In the genomic region with DNA sequence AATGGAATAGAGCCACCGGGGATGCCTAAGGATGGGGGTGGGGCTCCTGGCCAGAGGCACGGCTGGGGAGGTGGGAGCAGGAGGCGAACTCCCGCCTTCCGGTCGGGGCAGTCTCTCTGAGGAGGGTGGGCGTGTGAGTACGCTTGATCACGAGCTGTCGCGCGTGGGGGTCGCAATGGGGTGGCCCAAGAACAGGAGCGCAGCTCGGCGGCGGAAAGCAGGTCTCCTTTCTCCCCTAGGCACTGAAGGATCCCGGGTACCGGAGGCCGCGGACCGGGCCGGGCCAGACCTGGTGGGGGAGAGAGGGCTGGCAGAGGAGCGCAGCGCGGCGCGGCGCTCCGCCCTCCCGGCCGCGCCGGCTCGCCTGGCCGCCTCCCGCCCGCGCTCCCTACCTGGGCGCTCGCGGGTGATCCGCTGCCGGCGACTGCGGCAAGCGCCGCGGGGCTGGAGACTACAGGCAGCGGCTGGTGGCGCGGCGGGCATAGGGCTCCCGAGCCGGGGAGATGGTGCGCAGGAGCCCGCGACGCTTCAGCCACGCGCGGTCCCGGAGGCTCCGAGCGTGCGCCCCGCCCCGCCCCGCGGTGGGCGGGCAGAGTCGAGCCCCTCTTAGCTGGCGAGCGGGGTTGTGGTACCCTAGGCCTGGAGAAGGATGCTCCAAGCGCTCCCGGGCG, we compare ENCODE assay signal across 9 mouse cellular contexts. TPM values are rescaled to one million over a fixed set of nuclear protein-coding genes. Genes with fewer than 3 reads are reported as not detected.
A peak's percentile ranks its signal among the peaks of the same experiment; 100 is the strongest.
DNase-seq lines count a peak whose midpoint lies in the region; ATAC-seq and TF ChIP-seq lines count a peak whose summit lies in the region.
"Had no signal": no experiment of that assay in that cellular context is flagged by ENCODE, and none has a peak within 500 bp of the region (broad histone marks: within the 10 kb centered on the region; RNA-seq: fewer than 3 reads in every experiment).

A gene (minus strand): TSS at position 530 of the 671 bp plus-strand sequence.

- TF ChIP-seq CTCF in cerebellum, adult 2 months (IDR thresholded peaks at IDR 0.05; ENCODE audit: borderline replicate concordance, insufficient read depth, low read depth, low read length), result no peak
- no peak for TF ChIP-seq CTCF in olfactory bulb, adult 2 months (IDR thresholded peaks at IDR 0.05; ENCODE audit: insufficient read depth, low read depth, low read length)

- H3K4me3 ChIP-seq in cerebellum, adult 2 months (replicated peaks; ENCODE audit: insufficient read depth, low read depth, low read length), result peak within 1 kb of the TSS; percentile 33
- peak within 1 kb of the TSS; percentile 67 for H3K4me3 ChIP-seq in megakaryocyte, embryonic 14.5 days (replicated peaks)
- peak within 1 kb of the TSS; percentile 61 for H3K4me3 ChIP-seq in intestine, embryonic 16.5 days (ENCODE audit: low read length)
- peak within 1 kb of the TSS; percentile 45 for H3K4me3 ChIP-seq in olfactory bulb, adult 2 months (ENCODE audit: insufficient read depth, low read depth, low read length)
- H3K4me3 ChIP-seq: myocyte had no signal

- under 1% methylated on average over 74 of the region's 77 CpGs for WGBS in cerebellum, adult 2 months
- WGBS in intestine, embryonic 16.5 days, result under 1% methylated on average over 74 of the region's 77 CpGs
- under 1% methylated on average over 73 of the region's 77 CpGs for WGBS in olfactory bulb, adult 2 months

- H3K4me1 ChIP-seq in cerebellum, adult 2 months (ENCODE audit: control insufficient read depth, insufficient read depth, low read length), result peaks cover 4% of the 10 kb centered on the region; the same call in 1 of the 2 replicates
- peaks cover 22% of the 10 kb centered on the region for H3K4me1 ChIP-seq in megakaryocyte, embryonic 14.5 days
- peaks cover 14% of the 10 kb centered on the region for H3K4me1 ChIP-seq in intestine, embryonic 16.5 days (ENCODE audit: control insufficient read depth, insufficient read depth, low read length)
- H3K4me1 ChIP-seq in olfactory bulb, adult 2 months (ENCODE audit: control insufficient read depth, insufficient read depth, low read length), result peaks cover 9% of the 10 kb centered on the region; the same call in 1 of the 2 replicates

- H3K27me3 ChIP-seq in cerebellum, adult 2 months (ENCODE audit: control insufficient read depth, insufficient read depth, low read length), result peaks cover 1% of the 10 kb centered on the region; the same call in 1 of the 2 replicates
- peaks cover 83% of the 10 kb centered on the region for H3K27me3 ChIP-seq in megakaryocyte, embryonic 14.5 days (replicated peaks)
- H3K27me3 ChIP-seq in intestine, embryonic 16.5 days (replicated peaks; ENCODE audit: control insufficient read depth, insufficient read depth, low read length), result peaks cover 43% of the 10 kb centered on the region

- H3K27ac ChIP-seq in cerebellum, adult 2 months (ENCODE audit: insufficient read depth, low read length), result no peak within 1 kb of the TSS
- H3K27ac ChIP-seq in intestine, embryonic 16.5 days (ENCODE audit: low read length), result no peak within 1 kb of the TSS
- H3K27ac ChIP-seq in olfactory bulb, adult 2 months (ENCODE audit: insufficient read depth, low read depth, low read length), result no peak within 1 kb of the TSS

- peak within 1 kb of the TSS; percentile 62 for H3K9ac ChIP-seq in intestine, embryonic 16.5 days (ENCODE audit: low read depth, low read length)

- DNase-seq in cerebellum, adult 2 months, result peak in 1 of 2 experiments; percentile 27
- no peak for DNase-seq in cerebellum, adult 9-10 months
- DNase-seq in kidney, postnatal 10 days, result no peak

- TF ChIP-seq POLR2A in cerebellum, adult 2 months (IDR thresholded peaks at IDR 0.05; ENCODE audit: borderline replicate concordance, insufficient read depth, low read length), result no peak
- no peak for TF ChIP-seq POLR2A in olfactory bulb, adult 2 months (IDR thresholded peaks at IDR 0.05; ENCODE audit: insufficient read depth, low read depth, low read length)

- H3K9me3 ChIP-seq in megakaryocyte, embryonic 14.5 days, result no peaks in the 10 kb centered on the region
- no peaks in the 10 kb centered on the region for H3K9me3 ChIP-seq in intestine, embryonic 16.5 days (ENCODE audit: control insufficient read depth, low read length)

- peak within 1 kb of the TSS; percentile 97 for H3K4me2 ChIP-seq in intestine, embryonic 16.5 days (ENCODE audit: low read depth, low read length)

- ATAC-seq in megakaryocyte, adult 5-6 weeks (ENCODE audit: poor library complexity, severe bottlenecking), result no peak
- peak; percentile 46 for ATAC-seq in intestine, embryonic 16.5 days
- no peak for ATAC-seq in activated CD4-positive, CD25-positive, alpha-beta regulatory T cell, adult 4 months

- H3K36me3 ChIP-seq in megakaryocyte, embryonic 14.5 days (replicated peaks; ENCODE audit: low read length), result no peaks in the 10 kb centered on the region
- no peaks in the 10 kb centered on the region for H3K36me3 ChIP-seq in intestine, embryonic 16.5 days (ENCODE audit: control insufficient read depth, insufficient read depth, low read length)

RNA-seq across cellular contexts. Expression of the gene that starts here (rescaled TPM):
- 1.1 and 1.2 TPM in 2 replicates for polyA plus RNA-seq in cerebellum, adult 2 months (2012; rRNA removed)
- polyA plus RNA-seq in megakaryocyte, embryonic 14.5 days (2012; ENCODE audit: insufficient read depth, low replicate concordance), result 3.9 TPM in 1 of 2 replicates, not detected in the other
- not detected in 2 replicates for total RNA-seq in megakaryocyte, adult 5-6 weeks (2015)
- total RNA-seq in megakaryocyte, adult 5-6 weeks (2017), result not detected in 2 replicates
- polyA plus RNA-seq in intestine, embryonic 16.5 days (2015; fragmentation: Nextera tagmentation; extraction: Ambion mirVana), result 0.05 TPM in 1 of 2 replicates, not detected in the other
- not detected in 2 replicates for polyA plus RNA-seq in olfactory bulb, adult 2 months (2012; ENCODE audit: insufficient read depth, insufficient read length, low replicate concordance, missing spikeins)
- not detected for polyA plus RNA-seq in activated CD4-positive, CD25-positive, alpha-beta regulatory T cell, adult 4 months (2017; shearing (Covaris generic))

Comparison
In these comparisons a context has a peak if more than half of its experiments do, and no peak if none do; other contexts are left out.
1. Peak in ATAC-seq, H3K4me3 ChIP-seq, H3K9ac ChIP-seq and H3K4me2 ChIP-seq in intestine, embryonic 16.5 days; RNA of the gene not detected or under 1 TPM.